Mouse (Mus musculus): ENCODE data around the gene Ptprd.
"Not testable (repeated sequence)": the region's sequence is repeated elsewhere in the genome, so short reads cannot be mapped to it uniquely, and the experiment has no call there.

Gene Ptprd

DNA sequence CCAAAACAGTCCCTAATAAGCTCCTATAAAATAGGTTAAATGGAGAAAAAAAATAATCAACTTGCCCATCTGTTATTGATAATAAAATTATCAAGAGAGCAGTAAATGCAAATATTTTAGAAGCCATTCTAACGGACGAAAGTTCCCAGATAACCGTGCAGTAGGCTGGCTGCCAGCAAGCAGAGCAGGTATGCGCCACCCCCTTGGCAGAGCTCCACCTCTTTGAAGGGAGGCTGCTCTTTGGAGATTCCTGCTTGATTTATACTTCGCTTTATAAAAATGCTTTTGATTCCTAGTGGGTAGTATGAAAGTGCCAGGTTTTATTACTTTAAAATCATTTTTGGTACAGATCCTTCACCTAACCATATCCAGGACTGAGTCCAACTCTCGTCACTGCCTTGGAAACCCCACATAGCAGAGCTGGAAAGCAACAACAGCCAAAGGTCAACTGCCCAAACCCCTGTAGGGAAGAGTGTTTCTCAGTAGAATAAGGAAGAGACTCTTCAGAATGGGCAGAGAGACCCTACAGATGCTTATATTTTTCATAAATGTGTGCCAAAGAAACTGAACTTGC is 1770.9 kb downstream of the Ptprd start:
- DNase-seq = peak; percentile 76

DNA sequence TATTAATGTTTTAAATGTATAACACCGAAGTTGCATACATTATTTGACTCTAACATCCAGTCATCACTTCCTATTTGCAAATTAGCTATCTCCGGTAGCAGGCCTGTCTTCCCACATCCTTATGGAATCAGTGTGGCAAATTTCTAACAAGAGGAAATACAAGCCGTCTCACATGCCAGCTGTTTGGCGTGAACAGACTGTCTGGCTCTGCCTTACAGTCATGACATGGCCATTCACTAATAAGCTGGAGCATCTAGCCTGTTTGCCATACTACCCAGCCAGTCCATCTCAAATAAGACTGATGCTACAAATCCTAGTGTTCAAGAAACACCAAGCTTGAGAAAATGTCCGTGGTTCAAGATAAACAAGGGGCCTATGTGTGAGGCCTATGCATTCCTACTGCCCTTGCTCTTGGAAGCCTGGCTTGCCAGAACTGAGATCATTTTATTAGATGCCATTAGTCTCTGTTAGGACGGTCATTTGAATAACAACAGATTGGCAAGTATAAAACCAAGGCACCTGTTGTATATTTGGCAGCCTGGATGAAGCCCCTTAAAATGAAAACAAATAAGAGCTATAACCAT is 1773.2 kb downstream of the Ptprd start:
- no peak for DNase-seq

DNA sequence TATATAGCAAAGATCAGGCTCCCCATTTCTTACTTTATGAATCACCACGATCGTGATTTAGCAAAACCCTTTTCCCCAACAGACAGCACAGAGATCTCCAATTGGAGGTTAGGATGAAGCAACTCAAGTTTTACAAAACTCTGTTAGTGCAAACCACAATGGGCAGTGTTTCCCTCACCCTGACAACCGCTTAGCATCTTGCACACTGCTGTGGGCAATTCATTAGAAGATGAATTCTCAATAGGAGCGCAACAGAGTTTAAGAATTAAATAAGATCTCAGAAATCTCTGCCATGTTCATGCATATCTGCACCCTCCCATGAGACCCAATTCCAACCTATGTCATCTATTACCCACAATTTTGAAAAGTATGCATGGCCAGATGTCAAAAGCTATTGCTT is 1773.7 kb downstream of the Ptprd start:
- DNase-seq = no peak

DNA sequence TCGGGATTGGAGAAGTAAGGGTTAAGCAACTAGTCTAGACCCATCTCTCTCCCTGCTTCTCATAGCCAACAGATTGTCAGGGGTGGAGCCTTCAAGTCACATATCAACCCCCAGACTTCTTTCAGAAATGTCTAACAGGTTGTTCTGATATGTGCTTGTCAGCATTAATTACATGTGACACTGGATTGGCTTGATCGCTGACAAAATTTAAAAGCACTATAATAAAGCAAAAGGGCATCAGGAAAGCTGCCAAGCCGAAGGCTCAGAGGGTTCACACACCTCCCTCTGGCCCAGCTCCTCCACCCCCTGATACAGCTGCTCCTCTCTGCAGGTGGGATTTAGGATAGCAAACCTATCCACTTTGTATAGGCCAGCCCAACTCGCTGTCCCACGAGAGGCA is 1775.8 kb downstream of the Ptprd start:
- DNase-seq = peak; percentile 59

DNA sequence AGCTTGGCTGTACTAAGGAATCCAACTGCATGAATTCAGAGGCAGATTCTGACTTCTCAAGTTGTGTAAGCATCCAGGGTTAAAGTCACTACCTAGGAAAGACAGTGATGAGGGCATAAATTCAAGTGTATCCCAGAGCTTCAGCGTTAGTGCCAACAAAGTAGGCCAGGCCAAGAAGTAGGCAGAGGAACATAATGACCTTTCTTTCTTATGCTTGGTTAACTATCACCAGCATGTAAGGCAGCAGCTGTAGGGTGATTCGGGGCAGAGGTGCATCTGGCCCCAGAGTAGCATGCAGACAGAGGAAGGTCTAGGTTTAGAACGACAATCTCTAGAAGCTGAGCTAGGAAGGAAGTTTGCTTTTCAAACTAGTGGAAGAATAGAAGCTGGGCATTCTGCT is 1782.0 kb downstream of the Ptprd start:
- DNase-seq = no peak

DNA sequence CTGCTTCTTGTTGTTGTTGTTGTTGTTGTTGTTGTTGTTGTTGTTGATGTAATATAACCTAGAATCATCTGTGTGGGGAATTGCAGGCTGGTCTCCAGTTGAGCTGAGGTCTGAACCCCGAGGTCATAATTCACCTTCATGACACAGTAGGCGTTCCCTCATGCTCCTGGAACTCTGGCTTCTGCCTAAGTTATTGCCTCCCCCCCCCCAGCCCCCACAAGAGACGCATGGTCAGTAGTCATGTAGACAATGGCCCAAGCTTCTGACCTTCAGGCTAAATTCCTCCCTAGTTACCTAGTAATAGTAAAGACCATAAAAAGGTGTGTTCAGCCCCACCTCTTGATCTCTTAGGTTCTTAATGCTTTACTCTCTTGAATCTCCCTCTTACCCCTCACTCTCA is 1784.7 kb downstream of the Ptprd start:
- not testable (repeated sequence) for DNase-seq

DNA sequence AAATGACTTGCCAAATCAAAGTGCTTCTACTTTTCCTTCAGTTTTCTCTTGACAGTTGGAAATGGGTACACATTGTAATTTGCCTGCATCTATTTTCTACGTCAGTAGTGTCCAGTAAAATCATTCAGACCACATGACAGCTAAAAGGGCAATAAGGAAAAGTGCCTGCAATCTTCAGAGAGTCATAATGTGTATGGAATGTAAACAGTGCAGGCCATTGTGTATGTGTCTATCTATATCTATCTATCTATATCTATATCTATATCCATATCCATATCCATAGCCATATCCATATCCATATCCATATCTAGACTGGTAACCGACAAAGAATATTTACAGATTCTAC is 1786.6 kb downstream of the Ptprd start:
- DNase-seq = no peak

DNA sequence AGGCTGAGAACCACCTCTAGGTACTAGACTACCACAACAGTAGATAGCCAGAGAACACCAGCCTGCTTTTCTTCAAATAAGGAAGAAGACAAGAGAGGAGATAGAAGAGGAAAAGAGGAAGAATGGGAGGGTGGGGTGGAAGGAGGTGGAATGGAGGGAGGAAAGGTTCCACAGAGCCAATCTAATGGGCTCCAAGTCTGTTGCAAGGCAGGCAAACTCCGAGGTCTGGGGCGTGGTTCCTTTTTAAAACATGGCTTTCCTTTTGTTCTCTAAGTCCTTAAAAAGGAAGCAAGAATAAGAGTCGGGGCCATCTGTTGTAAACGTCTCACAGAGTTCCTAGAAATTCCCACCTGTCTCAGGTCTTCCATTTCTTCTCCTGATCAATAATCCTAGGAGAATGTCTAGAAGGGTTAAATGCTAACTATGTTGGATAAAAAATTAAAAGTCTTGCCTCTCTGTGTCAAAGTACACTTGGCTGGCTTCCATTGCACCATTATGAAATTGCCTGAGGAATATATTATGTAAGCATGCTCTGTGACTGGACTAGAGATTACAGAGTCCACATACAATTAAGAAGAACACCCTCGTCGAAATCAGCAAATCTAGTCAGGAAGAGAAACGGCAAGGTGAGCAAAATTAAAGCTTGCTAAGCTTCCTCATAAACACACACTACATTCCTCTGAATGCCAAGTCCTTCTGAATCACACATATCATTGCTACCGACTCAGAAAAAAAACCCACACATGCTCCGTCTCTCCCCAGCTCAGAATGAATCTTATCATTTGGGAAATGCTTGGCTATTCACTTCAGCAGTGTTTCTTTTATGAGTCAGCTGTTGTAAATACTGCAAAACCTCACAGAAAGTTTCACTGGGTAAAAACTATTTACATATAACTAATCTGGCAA is 1787.2 kb downstream of the Ptprd start:
- no peak for DNase-seq

DNA sequence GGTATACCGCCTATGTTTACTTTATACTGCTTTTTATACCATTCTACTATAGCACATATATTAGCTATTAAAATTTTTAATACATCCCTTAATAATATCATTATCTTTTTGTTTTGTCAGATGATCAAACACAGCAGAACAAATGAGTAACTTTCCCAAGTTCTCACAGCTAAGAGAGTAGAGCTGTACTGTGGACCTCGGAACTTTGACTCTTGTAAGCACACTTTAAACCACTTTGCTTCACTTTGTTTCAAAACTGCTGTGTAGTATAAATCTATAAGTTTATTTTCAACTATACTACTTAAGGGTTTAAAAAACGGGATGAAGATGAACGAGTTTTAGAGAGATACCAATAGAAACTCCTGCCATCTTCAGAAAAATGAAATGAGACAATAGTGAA is 1789.6 kb downstream of the Ptprd start:
- DNase-seq = no peak

DNA sequence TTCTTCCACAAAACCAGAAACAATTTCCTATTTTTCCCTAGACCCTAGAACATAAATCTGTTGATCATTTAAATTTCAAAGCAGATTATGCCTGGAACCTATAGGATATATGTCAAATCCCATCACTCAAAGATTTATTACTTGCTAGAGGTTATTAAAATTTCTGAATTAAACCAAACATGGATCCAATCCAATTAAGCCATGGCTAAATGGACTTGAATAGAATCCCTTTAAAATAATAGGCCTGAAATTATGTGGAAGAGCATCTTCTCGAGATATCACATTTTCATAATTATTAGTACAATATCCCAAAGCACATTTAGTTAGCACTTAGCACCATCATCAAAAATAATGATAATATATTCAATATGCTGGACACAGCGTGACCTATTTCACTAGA is 1792.1 kb downstream of the Ptprd start:
- DNase-seq = no peak

DNA sequence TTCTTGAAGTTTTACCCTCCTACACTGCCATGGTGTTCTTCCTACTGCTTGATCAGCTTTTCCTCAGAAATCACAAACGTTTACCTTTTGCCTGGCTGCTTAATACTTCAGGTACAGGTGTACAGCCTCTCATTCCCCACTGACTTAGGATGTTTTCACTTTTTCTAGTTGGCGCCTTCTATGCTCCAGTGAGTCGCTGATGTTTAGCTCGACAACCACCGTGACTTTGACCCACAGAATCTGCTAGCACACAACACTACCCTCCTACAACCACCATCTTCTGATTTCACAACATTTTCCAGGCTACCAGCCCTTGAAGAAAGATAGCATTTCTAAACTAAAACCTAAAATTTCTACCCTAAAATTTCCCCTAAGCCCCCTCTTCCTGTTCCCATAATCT is 1794.1 kb downstream of the Ptprd start:
- DNase-seq = no peak

DNA sequence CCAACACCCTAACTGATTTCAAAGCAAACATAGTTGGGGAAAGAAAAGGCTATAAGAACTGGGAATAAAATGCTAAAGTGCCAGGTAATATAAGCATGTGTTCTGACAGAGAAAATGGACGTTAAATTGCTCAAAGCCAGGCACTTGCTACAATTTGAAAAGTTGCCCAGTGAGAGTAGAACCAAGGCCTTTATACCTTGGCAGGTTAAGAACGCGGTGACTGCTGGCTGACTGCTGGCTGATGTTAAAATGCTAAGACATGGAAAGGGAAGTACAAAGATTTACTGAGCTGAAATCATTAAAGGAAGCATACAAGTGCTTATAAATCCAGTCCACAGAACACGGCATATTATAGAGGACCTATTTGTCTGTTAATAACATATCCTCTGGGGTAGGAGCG is 1796.1 kb downstream of the Ptprd start:
- no peak for DNase-seq

DNA sequence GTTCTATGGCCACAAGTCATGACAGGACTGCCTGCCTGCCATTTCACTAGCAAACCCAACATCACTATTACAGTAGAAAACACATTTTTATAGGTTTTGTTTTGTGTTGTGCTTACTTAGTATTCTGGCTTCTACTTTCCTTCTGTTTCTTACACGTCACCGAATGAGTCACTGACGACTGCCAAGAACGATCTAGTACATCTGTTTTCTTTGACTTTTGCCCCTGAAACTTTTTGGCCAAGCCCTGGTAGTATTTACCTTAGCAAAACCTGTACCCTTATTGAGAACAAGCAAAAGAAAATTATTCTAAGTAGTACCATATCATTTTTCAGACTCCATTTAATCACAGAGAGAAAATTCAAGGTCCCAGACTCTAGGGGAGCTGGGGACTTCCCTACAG is 1797.2 kb downstream of the Ptprd start:
- no peak for DNase-seq

DNA sequence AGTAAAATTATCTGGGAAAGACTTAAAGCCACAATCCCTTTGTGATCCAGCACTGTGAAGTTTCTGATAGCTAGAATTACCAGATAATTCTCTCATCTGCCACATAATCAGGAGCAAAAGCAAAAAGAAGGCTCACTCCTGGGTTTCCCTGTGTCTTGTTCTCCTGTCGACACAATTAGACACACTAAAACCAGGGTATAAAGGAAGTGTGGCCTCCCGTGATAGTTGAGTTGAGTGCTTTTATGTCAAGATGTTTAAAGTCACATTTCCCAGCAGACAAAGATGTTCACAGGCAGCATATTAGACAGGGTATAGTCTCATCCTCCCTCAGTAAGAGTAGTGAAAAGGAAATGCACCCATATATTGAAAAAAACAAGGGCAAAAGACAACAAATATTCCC is 1801.7 kb downstream of the Ptprd start:
- no peak for DNase-seq

DNA sequence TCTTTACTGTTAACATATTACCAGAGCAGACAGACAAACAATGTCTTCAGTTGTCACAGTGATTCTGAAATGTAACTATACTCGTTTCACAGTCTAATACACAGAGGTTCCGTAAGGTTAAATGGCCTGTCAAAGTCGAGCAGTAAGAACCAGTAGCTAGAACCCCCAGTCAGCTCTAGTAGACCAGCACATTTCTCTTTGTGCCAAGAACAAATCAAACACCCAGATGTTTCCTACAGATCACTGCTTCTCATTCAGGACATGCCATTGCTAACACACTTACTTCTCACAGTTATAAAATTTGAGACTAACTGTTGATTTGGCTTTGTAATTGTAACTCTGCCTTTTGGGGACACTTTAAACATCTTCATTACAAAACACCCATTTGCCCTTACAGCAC is 1802.6 kb downstream of the Ptprd start:
- no peak for DNase-seq

DNA sequence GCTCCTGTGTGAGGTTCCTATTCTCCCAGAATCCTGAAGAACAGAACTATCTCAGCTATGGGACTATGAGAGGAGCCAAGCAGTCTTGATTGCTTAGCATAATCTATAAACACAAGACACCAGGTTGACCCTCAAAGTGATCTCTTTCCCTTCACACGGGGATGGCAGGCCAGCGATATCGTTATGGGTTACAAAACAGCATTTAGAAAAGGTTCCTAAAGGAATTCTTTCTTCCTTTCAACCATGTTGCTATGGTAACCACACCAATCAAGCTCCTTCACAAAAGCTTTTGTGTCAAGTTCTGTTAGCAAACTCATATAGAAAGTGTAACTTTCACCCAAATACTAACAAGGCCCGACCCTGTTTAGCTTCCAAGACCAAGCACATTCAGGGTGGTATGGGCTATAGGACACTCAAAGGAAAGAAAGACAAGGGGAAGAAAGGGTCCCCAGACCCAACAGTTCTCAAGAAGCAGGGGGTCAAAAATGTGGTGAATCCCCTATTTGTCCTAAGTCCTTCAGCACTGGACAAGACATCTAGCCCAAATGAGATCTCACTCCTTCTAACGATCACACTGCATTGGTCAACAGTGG is 1805.8 kb downstream of the Ptprd start:
- no peak for DNase-seq

DNA sequence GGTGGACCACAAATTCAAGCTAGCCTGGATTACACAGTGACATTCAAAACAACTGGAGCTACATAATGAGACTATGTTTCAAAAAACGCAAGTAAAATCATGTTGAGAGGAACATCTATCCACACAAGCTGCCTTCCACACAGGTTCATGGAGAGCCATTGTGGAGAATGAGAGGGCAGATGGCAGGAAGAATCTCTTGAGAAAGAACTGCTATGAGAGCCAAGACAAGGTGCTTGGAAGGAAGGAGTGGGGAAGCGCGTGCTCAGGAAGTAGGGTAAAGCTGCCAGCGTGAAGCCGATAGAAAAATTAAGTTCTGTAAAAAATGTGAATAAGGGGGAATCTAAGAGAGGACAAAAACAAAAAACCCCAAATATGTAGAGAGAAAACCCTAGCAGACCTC is 1808.5 kb downstream of the Ptprd start:
- peak; percentile 58 for DNase-seq

DNA sequence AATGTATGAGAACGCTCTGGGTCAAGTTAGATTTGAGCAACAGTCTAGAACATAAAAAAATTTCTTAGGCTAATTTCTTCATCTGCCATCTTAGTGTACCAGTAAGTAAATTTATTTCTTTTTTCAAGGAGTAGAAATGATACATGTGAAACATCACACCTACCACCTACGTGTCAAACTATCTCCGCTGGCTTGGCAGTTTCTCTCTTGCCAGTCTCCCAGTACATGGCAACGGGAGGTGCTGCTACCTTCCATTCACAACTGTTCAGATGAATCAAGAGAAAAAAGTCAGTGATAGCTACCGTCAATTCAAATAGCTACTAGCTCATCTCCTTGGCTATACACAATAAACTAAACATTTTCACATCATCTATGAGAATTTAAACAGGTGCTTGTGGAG is 1823.9 kb downstream of the Ptprd start:
- no peak for DNase-seq

DNA sequence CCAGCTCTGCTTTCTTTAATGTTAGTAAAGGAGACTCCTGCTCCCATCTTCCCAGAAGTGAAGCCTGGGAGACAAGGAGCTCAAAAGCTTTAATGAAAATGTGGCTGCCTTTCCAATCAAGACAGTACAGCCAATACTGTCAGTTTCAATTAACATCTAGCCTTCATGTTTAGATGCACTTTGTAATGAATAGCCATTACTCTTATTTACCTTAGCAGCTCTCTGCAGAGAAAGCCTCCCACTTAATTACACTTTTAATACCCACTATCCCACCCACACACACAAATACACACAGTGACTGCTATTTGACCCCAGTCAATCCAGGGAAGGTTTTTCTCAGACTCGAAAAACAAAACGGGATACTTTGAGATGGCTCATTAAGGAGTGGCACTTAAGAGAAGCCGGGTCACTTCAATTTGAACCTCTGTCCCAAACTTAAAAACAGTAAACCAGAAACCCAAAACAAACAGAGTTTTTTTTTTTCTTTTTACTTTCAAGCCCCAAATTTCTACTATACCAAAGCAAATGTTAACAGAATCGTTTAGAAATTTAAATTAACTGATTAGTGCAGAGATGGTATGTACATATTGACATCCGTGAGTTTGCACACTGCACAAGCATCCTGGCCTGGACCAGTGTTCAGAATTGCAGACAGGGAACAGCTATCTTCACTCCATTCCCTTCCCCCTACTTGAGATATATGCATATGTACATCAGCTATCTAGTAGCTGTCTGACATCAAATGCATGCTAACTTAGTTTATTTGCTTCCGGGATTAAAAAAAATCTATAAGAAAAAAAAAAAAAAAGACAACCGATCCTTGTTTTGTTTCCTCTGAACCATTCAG is 1824.6 kb downstream of the Ptprd start:
- no peak for DNase-seq

DNA sequence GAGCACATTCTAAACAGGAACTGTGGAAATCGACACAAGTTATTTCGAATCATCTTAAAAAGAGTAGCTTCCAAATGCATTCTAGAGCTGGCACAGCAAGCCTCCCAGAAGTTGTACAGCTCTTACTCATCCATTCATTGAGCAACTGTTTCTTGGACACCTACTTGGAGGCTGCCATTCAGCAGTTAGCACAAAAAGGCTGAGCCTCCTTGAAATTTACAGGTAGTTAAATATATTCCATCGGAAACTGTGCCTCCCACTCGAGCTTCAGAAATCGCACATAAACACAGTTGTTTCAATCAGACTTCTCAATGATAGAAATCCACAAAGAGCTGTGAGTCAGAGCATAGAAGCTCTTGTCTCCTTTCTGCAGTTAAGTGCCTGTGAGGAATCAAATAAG is 1825.9 kb downstream of the Ptprd start:
- no peak for DNase-seq

DNA sequence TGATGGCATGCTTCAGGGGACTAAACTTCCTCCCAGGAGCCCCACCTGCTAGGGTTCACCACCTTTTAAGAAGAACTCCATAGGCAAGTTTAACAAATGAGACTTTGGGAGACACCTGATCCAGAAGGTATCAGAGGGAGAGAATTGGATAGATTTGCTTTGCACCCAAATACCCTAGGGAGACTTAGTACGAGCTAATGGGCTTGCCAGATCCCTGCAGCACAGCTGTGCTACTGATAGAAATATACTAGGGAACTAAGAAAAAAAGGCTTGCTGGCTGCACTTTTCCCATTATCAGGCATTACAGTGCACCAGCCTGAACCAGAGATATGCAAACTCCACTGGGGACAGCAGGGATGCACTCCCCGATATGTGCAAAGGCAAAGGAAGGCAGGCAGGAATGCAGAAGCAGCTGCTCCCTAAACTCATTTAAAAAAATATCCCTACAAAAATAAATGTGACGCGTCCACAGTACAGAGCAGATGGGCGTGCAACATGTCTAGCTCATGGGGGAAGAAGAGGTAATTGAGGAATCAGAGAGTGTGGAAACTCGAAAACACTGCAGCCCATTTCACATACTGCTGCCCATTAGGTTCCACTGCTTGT is 1831.3 kb downstream of the Ptprd start:
- no peak for DNase-seq

DNA sequence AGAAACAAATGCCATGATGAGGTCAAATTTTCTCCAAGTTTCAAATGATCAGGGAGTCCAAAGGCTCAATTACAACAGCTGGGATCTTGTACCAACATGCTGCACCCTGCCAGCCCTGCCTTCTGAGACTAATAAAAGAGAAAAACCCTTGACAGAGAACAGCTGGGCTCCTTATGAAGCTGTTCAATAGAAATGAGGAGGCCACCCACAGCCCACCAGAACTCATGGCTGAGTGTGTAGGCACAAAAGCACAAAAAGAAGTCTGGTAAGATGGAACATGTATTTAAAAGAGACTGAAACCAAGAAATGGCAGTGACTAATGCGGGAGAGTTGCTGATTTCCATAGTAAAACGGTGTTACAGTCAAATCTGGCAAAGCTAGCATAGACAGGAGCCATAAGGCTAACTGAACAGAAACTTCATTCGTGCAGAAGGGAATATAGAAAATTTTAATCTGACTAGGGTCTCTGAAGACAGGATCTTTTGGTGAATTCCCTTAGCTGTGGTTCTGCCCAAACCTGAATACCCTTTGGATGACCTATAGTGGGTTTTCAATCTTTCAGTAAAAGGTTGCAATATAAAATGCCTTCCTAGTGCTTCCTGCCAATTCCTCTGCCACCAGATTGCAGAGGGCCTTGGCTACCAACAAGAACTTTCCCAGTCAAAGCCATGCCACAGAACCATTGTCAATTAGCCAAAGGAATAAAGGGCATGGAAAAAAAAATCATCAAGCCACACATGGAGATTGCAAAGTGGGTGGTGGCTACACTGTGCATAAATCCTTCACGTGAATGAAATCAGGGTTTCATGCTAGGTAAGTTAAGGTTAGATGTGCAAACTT is 1841.5 kb downstream of the Ptprd start:
- DNase-seq = peak; percentile 67

Data from cerebellum, adult 11-12 months (tissue).